Mouse (Mus musculus): ENCODE results near the gene 5330417C22Rik. TPM values are rescaled to one million over a fixed set of nuclear protein-coding genes. Genes with fewer than 3 reads are reported as not detected.
A peak's percentile ranks its signal among the peaks of the same experiment; 100 is the strongest.
"Not testable (repeated sequence)": the region's sequence is repeated elsewhere in the genome, so short reads cannot be mapped to it uniquely, and the experiment has no call there.

5330417C22Rik gene
- 15.1 and 18.9 TPM in 2 replicates for polyA plus RNA-seq (2015; fragmentation: Nextera tagmentation; extraction: Ambion mirVana)

GRCm38 (mm10) chr3:108536517-108537260 is at the start of gene 5330417C22Rik:
Gene 5330417C22Rik (minus strand): TSS chr3:108536536.
- H3K4me3 ChIP-seq, result peak within 1 kb of the TSS; percentile 47
- H3K27me3 ChIP-seq, result no peaks in the 10 kb centered on the region
- peak within 1 kb of the TSS; percentile 82 for H3K27ac ChIP-seq (replicated peaks)
- H3K4me2 ChIP-seq, result peak within 1 kb of the TSS; percentile 81
- no peaks in the 10 kb centered on the region for H3K36me3 ChIP-seq
- ATAC-seq (ENCODE audit: low FRiP score, low read depth), result peak; percentile 98
- H3K9me3 ChIP-seq, result no peaks in the 10 kb centered on the region
- H3K4me1 ChIP-seq (replicated peaks), result peaks cover 12% of the 10 kb centered on the region
- H3K9ac ChIP-seq, result peak within 1 kb of the TSS; percentile 48
- under 1% methylated on average over 32 of the region's 35 CpGs for WGBS

GRCm38 (mm10) chr3:108584580-108584979 is 48.2 kb upstream of the 5330417C22Rik start:
- H3K36me3 ChIP-seq, result no peaks in the 10 kb centered on the region
- H3K4me2 ChIP-seq, result no peak overlapping the region
- H3K27ac ChIP-seq (replicated peaks), result no peak overlapping the region
- no peak overlapping the region for H3K9ac ChIP-seq
- no peaks in the 10 kb centered on the region for H3K4me1 ChIP-seq (replicated peaks)
- WGBS, result 81% methylated on average over 4 of the region's 4 CpGs
- ATAC-seq (ENCODE audit: low FRiP score, low read depth), result no peak
- no peaks in the 10 kb centered on the region for H3K9me3 ChIP-seq
- no peaks in the 10 kb centered on the region for H3K27me3 ChIP-seq
- H3K4me3 ChIP-seq, result no peak overlapping the region

- H3K9me3 ChIP-seq, result no peaks in the 10 kb centered on the region
- peaks cover 19% of the 10 kb centered on the region for H3K4me1 ChIP-seq (replicated peaks)
- peaks cover 3% of the 10 kb centered on the region; the same call in 1 of the 2 replicates for H3K36me3 ChIP-seq
- 91% methylated on average over 5 of the region's 5 CpGs for WGBS
- H3K9ac ChIP-seq, result no peak overlapping the region
- no peak for ATAC-seq (ENCODE audit: low FRiP score, low read depth)
- H3K27me3 ChIP-seq, result no peaks in the 10 kb centered on the region
- H3K4me3 ChIP-seq, result no peak overlapping the region
- H3K27ac ChIP-seq (replicated peaks), result no peak overlapping the region
- no peak overlapping the region for H3K4me2 ChIP-seq
These were observed 37.7 kb upstream of the 5330417C22Rik start for GRCm38 (mm10) chr3:108574018-108574417.

- Histone ChIP-seq H3K4me3 (peak overlapping the region; percentile 63), H3K27me3 (no peaks in the 10 kb centered on the region), H3K36me3 (no peaks in the 10 kb centered on the region), H3K9ac (peak overlapping the region; percentile 67), H3K4me1 (replicated peaks) (peaks cover 19% of the 10 kb centered on the region), H3K4me2 (peak overlapping the region; percentile 62), H3K9me3 (no peaks in the 10 kb centered on the region), H3K27ac (replicated peaks) (peak overlapping the region; percentile 84; the same call in 1 of the 2 replicates)
- ATAC-seq (ENCODE audit: low FRiP score, low read depth), result no peak
- WGBS, result 41% methylated on average over 18 of the region's 18 CpGs
These were observed 36.1 kb upstream of the 5330417C22Rik start for GRCm38 (mm10) chr3:108572309-108573010.

GRCm38 (mm10) chr3:108571443-108572294 is 35.3 kb upstream of the 5330417C22Rik start, which contains the start of gene Taf13:
Gene Taf13 (plus strand): TSS chr3:108571698.
- Histone ChIP-seq H3K9me3 (no peaks in the 10 kb centered on the region), H3K4me2 (peak within 1 kb of the TSS; percentile 62), H3K4me1 (replicated peaks) (peaks cover 19% of the 10 kb centered on the region), H3K27me3 (no peaks in the 10 kb centered on the region), H3K36me3 (no peaks in the 10 kb centered on the region), H3K27ac (replicated peaks) (peak within 1 kb of the TSS; percentile 84), H3K4me3 (peak within 1 kb of the TSS; percentile 63), H3K9ac (peak within 1 kb of the TSS; percentile 67)
- WGBS, result 2% methylated on average over 42 of the region's 42 CpGs
- ATAC-seq (ENCODE audit: low FRiP score, low read depth), result peak; percentile 98

GRCm38 (mm10) chr3:108570813-108571212 is 34.5 kb upstream of the 5330417C22Rik start:
- peak overlapping the region; percentile 63; the same call in 1 of the 2 replicates for H3K4me3 ChIP-seq

GRCm38 (mm10) chr3:108569636-108570035 is 33.3 kb upstream of the 5330417C22Rik start:
- not testable (repeated sequence) for H3K36me3 ChIP-seq; H3K9ac ChIP-seq; H3K4me2 ChIP-seq; H3K9me3 ChIP-seq; H3K27ac ChIP-seq (replicated peaks); ATAC-seq (ENCODE audit: low FRiP score, low read depth); H3K27me3 ChIP-seq; H3K4me3 ChIP-seq
- WGBS, result 58% methylated on average over 3 of the region's 3 CpGs
- peaks cover 19% of the 10 kb centered on the region for H3K4me1 ChIP-seq (replicated peaks)

More at GRCm38 (mm10) chr3:108570813-108571212, 34.5 kb upstream of the 5330417C22Rik start:
- Histone ChIP-seq H3K27me3 (no peaks in the 10 kb centered on the region), H3K9me3 (no peaks in the 10 kb centered on the region), H3K4me1 (replicated peaks) (peaks cover 19% of the 10 kb centered on the region), H3K4me2 (peak overlapping the region; percentile 62), H3K36me3 (no peaks in the 10 kb centered on the region), H3K27ac (replicated peaks) (0 out of 2 replicates have a peak overlapping the region, but pooled peaks have one; percentile 84), H3K9ac (no peak overlapping the region)
- WGBS, result 87% methylated on average over 14 of the region's 14 CpGs
- ATAC-seq (ENCODE audit: low FRiP score, low read depth), result no peak; the same call in none of the 2 replicates

GRCm38 (mm10) chr3:108567990-108568877 is 31.9 kb upstream of the 5330417C22Rik start:
- WGBS, result 10% methylated on average over 15 of the region's 15 CpGs
- Histone ChIP-seq H3K36me3 (no peaks in the 10 kb centered on the region), H3K9ac (no peak overlapping the region), H3K4me2 (no peak overlapping the region), H3K4me1 (replicated peaks) (peaks cover 17% of the 10 kb centered on the region), H3K27me3 (no peaks in the 10 kb centered on the region), H3K27ac (replicated peaks) (peak overlapping the region; percentile 49), H3K4me3 (no peak overlapping the region), H3K9me3 (no peaks in the 10 kb centered on the region)
- ATAC-seq (ENCODE audit: low FRiP score, low read depth), result no peak

- no peaks in the 10 kb centered on the region for H3K27me3 ChIP-seq
- H3K4me3 ChIP-seq, result peak overlapping the region; percentile 67
- ATAC-seq (ENCODE audit: low FRiP score, low read depth), result 0 out of 2 replicates have a peak, but pooled peaks have one; percentile 5
- peak overlapping the region; percentile 5 for H3K9ac ChIP-seq
- peak overlapping the region; percentile 93 for H3K27ac ChIP-seq (replicated peaks)
- WGBS, result 6% methylated on average over 4 of the region's 4 CpGs
- peaks cover 16% of the 10 kb centered on the region for H3K36me3 ChIP-seq
- H3K9me3 ChIP-seq, result no peaks in the 10 kb centered on the region
- peaks cover 22% of the 10 kb centered on the region for H3K4me1 ChIP-seq (replicated peaks)
- peak overlapping the region; percentile 80 for H3K4me2 ChIP-seq
These were observed 27.0 kb upstream of the 5330417C22Rik start for GRCm38 (mm10) chr3:108563309-108563708.

GRCm38 (mm10) chr3:108562777-108563271 is 26.5 kb upstream of the 5330417C22Rik start:
- H3K9me3 ChIP-seq, result no peaks in the 10 kb centered on the region
- peak overlapping the region; percentile 5 for H3K9ac ChIP-seq
- WGBS, result 15% methylated on average over 15 of the region's 15 CpGs
- H3K36me3 ChIP-seq, result peaks cover 21% of the 10 kb centered on the region
- H3K4me3 ChIP-seq, result peak overlapping the region; percentile 67
- H3K4me1 ChIP-seq (replicated peaks), result peaks cover 22% of the 10 kb centered on the region
- peak overlapping the region; percentile 93 for H3K27ac ChIP-seq (replicated peaks)
- no peaks in the 10 kb centered on the region for H3K27me3 ChIP-seq
- peak; percentile 73 for ATAC-seq (ENCODE audit: low FRiP score, low read depth)
- H3K4me2 ChIP-seq, result peak overlapping the region; percentile 80
